Mouse (Mus musculus): ENCODE measurements around the gene Ushbp1. TPM values are rescaled to one million over a fixed set of nuclear protein-coding genes. Genes with fewer than 3 reads are reported as not detected.

Ushbp1 gene
- total RNA-seq, 2 experiments from 2014 or later = 4.9 to 5.0 TPM

DNA sequence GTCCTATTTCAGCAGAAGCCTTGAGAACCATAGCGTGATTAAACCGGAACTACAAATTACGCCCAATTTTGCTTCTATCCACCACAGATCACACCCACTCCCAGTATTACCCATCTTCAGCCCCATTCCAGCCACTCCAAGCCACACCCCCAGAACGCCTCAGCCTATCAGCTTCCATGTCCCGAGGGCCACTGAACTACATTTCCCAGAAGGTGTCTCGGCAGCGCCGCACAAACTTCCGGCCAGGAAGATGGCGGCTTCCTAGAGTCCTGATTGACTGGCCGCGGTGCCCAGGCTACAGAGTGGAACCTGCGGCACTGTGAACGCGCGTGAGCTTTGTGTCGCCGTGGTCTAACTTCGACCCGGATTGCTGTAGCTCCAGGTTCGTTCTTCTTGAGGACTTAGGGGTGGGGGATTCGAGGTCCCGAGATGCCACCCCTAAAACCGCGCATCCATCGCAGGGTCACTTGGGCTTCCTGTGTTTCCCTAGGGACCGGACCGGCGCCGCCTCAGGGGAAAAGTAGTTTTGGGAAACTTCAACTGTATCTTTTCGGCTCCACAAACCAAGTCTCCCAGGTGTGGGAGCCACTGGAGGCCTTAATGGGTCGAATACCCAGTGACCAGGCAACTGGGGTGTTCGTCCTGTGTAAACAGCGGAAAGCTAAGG lies 1.2 kb upstream of the Ushbp1 start, which contains the start of gene Babam1:
Babam1 (plus strand) TSS at position 223 of the 667 bp plus-strand sequence.
- intact Hi-C loops (cut with DNase I) = loop anchor here (2.0 kb wide), 1 partner anchor 26 kb away; the partner anchor contains the start of gene Ocel1
- DNase-seq (ENCODE audit: low spot score in 2 of 2) = peak; percentile 93 to 98

DNA sequence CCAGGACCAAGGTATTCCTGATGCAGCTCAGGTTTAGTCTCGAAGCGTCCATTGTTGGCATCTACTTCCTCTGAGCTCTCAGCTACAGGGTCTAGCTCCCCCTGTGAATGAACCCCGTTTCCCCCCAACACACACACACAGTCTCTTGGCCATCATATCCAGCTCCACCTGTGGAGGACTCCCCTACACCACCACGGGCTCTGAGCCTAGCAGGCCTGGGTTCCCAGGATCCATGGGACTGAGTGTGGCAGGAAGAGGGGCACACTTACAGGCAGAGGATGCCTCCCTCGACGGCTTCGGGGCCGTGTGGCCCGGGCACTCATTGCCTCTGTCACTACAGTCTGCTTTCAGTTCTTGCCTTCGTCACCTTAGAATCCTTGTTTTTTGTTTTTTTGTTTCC lies 531 bp downstream of the Ushbp1 start:
- intact Hi-C loops (cut with DNase I) = no loop called here
- DNase-seq (ENCODE audit: low spot score in 2 of 2) = no peak

DNA sequence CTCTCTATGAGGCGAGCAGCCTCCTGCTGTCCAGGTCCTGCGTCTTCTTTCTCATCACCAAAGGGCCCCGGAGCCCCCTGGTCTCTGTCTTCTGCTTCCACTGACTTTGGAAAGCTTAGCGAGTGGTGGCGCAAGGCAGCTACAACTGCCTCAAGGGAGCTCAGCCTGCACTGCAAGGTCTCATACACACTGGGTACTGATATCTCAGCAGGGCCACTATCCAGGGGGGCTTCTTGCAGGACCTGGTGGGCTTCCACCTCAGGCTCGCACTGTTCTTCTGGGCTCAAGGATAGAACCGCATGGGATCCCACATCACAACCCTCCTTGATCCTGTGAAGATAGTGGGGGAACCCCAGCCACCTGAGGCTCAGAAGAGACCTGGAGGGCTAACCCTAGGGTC lies 1.1 kb downstream of the Ushbp1 start:
- DNase-seq (ENCODE audit: low spot score in 2 of 2) = no peak
- intact Hi-C loops (cut with DNase I) = no loop called here

DNA sequence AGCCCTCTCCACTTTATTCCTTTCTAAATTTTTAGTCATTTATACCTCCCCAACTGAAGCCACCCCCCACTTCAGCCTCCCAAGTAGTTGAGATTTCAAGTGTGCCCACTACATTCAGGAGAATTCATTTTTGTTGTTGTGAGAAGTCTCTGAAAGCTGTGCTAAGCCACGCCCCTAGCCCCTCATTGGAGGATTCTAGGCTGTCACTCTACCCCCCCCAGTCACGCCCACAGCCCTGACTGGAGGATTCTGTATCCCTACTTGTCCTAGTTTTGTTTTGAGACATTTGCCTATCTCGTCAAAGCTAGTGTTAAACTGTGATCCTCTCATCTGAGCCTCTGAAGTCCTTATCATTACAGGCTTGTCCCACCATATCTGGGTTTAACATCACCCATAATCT lies 2.7 kb downstream of the Ushbp1 start:
- no peak for DNase-seq (ENCODE audit: low spot score in 2 of 2)

DNA sequence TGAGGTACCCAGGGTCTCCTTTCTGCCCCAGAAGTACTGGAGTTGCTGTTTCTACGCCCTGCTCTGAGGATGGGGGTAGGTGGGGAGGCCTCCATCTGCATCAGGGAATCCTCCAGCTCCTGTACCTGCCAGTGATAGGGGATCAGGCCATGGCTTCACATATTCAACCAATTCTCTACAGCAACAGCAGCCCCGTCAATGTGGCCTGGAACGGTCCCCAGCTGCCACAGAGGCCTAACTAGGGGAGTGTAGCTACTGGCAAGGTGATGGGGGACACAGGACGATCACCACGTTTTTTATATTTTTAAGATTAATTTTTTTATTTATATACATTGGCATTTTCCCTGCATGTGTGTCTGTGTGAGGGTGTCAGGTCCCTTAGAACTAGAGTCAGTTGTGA lies 3.2 kb downstream of the Ushbp1 start:
- intact Hi-C loops (cut with DNase I) = no loop called here
- no peak for DNase-seq (ENCODE audit: low spot score in 2 of 2)

More for the DNA sequence above, 2.7 kb downstream of the Ushbp1 start:
- intact Hi-C loops (cut with DNase I) = no loop called here

DNA sequence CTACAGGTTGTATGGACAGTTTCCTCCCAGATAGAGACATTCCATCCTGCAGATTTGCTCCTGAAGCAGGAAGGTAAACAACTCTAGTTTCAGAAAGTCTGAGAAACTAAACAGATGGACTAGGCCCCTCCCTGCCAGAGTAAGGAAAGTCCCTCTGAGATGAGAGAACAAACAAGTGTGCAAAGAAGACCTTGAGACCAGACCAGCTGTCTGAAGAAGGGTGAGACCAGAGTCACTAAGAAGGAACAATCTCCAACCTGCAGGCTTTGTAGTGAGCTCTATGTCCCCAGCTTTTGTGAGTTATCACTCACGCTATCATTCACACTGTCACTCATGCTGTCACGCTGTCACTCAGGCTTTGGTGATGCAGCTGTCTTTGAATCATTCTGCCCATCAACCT lies 3.9 kb downstream of the Ushbp1 start:
- no peak for DNase-seq (ENCODE audit: low spot score in 2 of 2)
- intact Hi-C loops (cut with DNase I) = no loop called here

DNA sequence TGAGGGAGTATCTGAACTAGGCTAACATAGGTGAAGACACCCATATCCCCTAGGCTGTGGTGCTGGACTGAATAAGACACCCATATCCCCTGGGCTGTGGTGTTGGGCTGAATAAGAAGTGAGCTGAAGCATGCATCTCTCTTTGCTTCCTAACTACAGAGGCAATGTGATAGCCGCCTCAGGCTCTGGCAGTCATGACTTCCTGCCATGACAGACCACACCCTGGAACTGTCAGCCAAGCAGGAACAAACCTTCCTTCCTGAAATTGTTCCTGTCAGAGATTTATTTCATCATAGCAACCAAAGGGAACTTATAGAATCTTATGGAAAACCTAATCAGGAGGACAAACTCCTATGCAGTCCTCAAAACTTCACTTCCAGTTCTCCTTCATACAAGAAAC lies 7.3 kb downstream of the Ushbp1 start:
- intact Hi-C loops (cut with DNase I) = no loop called here

DNA sequence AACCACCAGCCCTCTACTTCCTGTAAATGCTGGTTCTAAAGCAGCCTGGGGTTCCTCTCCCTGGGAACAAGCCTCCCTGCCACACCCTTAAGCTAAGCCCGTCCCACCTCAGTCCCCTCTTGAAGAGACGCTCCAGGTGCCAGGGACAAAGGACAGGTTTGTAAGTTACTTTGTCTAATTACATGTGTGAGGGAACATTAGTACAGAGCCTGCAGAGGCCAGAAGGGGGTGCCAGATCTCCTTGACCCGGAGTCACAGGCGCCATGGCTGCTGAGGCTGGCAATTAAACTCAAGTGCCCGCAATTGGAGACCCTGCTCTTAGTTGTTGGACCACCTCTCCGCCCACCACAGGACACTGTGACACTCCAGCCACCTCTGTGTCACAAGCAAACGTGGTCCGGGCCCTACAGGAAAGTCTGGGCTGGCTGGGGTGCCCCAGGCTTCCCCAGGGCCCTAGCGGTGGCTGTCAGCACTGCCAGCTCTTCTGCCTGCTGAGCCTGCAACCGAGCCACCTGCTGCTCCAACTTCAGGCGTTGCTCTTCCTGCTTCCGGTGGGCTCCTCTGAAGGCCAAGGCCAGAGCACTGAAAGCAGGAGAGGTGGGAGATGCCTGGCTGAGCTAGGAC lies 10.3 kb downstream of the Ushbp1 start:
- no peak for DNase-seq (ENCODE audit: low spot score in 2 of 2)
- intact Hi-C loops (cut with DNase I) = no loop called here

More for the DNA sequence above, 7.3 kb downstream of the Ushbp1 start:
- DNase-seq (ENCODE audit: low spot score in 2 of 2) = no peak

DNA sequence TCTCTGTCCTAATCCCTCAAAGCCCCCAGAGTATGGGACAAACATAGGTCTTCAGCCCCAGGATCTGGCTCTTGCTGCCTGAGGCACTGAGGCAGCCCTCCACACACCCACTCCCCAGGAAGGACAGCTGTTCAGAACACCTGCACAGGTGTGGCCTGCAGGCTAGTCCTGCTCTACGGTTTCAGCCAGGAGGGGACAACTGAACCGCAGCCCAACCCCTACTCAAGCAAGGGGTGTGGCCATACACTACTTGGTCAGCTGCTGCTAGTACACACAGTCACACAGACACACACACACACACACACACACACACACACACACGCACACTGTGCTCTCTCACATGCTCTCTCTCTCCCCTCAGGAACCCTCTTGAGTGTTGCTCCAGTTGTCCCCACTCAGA lies 11.7 kb downstream of the Ushbp1 start:
- intact Hi-C loops (cut with DNase I) = loop anchor here (5.0 kb wide), 1 partner anchor 78 kb away; the partner anchor contains the start of genes Abhd8 and Mrpl34
- no peak for DNase-seq (ENCODE audit: low spot score in 2 of 2)

DNA sequence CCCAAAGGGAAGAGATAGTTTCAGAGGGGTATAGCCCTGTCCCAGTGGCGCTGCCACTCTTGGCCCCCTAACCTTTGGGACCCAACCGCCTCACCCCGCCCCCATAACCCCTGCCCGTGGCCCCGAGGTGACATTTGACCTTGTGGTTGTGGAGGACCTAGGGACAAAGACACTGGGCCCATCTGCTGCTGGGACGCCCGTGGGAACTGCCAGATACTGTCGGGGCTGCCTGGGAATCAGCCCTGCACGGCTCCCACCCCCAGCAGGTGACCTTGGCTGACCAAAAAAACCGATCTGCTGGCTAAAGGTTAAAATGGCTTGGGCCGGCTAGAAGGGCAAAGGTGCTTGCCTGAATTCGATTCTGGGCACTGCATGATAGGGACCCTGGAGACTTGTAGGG lies 12.2 kb downstream of the Ushbp1 start:
- intact Hi-C loops (cut with DNase I) = loop anchor here (5.0 kb wide), 1 partner anchor 79 kb away; the partner anchor contains the start of genes Abhd8 and Mrpl34
- DNase-seq (ENCODE audit: low spot score in 2 of 2) = no peak

DNA sequence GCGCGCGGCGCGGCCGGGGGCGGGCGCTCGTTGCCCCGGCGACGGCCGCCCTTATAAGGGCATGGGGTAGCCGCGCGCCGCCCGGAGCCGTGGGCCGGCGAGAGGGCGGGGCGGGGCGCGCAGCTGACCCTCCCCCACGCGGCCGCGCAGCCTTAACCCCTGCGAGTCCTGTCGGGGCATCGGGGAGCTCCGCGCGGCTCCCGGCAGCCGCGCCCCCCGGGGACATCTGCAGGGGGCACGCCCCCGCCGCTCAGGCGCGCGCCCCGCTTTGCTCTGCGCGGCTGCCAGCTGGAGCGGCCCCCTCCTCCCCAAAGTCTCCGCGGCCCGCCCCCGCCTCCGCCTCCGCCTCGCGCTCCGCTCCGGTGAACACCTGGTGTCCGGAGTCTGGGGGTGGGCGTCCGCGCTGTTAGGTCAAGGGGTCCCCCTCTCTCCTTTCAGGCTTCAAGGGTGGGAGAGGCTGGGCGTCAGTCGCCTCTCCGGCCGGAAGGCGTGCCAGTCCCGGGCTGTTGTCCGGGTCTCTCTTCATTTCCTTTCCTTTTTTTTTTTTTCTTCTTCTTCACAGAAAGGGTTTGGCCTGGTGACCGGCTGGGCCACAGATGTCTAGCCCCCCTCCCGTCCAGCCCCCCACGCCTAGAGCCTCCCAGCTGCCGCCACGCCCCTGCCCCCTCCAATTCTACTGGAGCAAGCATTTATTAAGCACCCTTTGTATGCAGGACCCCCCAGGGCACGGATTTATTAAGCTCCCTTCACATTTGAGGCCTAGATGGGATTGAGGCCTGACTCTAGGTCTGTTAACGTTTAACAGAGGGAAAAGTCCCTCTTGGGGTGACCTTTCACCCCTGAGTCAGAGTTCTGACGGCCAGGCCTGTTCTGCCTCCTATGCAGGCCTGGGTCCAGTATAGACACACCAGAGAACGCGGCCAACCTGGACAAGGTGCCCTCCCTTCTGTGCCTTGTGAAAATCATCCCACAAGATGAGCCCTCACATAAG lies 13.3 kb downstream of the Ushbp1 start:
- intact Hi-C loops (cut with DNase I) = loop anchor here (5.0 kb wide), 1 partner anchor 80 kb away; the partner anchor contains the start of genes Abhd8 and Mrpl34
- peak; percentile 71 to 79 for DNase-seq (ENCODE audit: low spot score in 2 of 2)

DNA sequence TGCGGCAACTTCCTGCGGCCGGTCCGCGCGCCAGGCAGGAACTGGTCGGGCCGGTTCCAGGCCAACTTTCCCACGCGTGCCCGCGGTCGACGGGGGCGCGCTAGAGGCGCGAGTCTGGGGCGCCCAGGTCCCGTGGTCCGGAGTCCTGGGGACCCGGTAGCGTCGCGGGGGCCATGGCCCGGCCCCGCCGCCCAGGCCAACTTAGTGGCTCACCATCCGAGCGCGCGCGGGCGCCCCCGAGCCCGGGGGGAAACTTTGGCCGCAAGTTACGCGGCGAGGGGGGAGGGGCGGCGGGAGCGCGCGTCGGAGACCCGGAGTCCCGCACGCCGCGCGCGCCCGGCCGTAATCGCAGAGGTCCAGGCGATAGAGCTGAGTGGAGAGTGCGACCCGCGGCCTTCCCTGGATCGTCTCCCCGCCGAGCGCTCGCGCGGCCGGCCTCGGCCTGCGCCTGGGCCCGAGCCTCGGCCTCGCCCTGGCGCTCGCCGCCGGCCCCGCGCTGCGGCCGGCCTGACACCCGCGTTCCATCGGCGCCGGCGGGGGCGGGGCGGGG lies 14.1 kb downstream of the Ushbp1 start, which contains the start of gene Nr2f6:
Nr2f6 (minus strand) TSS at position 540 of the 550 bp plus-strand sequence.
- peak in 1 of 2 experiments; percentile 64 for DNase-seq (ENCODE audit: low spot score in 2 of 2)
- intact Hi-C loops (cut with DNase I) = loop anchor here (5.0 kb wide), 1 partner anchor 81 kb away; the partner anchor contains the start of genes Abhd8 and Mrpl34

DNA sequence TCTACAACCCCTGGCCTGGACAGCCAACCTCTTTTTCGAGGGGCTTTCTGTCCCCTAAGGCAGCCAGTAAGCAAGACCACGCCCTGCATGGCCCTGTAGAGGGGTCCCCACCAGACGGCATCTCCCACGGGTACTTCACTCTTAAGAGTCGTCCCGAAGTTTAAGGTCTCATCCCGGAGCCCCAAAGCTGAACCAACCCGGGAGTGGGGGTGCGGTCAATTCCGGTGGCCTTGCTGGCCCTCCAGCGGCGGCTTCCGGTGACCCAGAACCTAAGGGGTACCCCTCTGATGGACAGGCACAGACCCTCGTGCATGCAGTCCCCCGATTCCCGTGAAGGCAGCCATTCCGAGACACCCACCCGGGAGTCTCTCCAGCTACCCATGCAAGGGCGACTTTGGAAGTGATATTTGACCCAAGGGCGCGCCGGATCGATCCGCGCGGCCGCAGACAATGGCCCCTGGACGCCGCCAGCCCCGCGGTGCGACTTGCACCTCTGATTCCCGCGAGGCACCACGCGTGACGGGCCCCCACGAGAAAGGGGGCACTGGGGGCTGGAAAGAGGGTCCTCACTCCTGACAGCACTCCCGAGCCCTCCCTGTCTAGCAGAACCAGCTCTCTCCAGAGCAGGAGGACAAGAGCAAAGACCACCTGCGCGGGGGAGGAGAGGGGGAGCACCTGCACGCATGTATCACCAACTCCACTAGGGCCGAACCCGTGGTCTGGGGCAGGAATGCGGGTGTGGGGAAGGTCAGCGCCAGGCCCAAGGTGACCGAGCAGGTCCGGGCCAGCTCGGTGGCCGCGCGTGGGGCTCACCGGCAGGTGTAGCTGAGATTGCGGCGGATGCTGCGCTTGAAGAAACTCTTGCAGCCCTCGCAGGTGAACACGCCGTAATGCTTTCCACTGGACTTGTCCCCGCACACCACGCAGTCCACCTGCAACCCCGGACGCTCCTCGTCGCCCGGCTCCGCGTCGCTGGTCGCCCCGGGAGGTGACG lies 15.1 kb downstream of the Ushbp1 start:
- DNase-seq (ENCODE audit: low spot score in 2 of 2) = no peak
- intact Hi-C loops (cut with DNase I) = loop anchor here (5.0 kb wide), 1 partner anchor 82 kb away; the partner anchor contains the start of genes Abhd8 and Mrpl34

DNA sequence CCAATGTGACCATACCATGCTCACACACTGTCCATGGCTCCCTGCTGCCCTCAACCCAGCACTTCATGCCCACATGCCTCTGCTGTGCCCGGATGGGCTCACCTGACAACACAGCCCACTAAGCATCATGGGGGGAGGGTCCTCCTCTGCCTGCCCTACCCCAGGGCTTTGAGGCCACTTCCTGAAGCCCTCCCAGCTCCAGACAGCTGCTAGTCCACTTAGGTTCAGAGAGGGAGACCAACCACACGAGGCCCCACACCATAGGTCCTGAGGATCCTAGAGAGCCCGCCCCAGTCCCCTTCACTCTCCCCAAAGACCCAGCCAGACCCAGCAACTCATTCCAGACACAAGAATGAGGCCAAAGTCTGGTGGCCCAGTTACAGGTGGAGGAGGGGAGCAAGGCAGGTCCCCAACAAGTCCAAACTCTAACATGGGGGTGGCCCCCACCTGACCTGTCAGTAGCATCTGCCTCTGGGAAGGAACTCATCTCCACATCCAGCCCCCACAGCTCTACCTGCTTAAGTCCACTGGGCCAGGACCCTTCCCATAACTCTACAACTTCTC lies 16.0 kb downstream of the Ushbp1 start:
- DNase-seq (ENCODE audit: low spot score in 2 of 2) = no peak
- intact Hi-C loops (cut with DNase I) = loop anchor here (5.0 kb wide), 1 partner anchor 83 kb away; the partner anchor contains the start of genes Abhd8 and Mrpl34

DNA sequence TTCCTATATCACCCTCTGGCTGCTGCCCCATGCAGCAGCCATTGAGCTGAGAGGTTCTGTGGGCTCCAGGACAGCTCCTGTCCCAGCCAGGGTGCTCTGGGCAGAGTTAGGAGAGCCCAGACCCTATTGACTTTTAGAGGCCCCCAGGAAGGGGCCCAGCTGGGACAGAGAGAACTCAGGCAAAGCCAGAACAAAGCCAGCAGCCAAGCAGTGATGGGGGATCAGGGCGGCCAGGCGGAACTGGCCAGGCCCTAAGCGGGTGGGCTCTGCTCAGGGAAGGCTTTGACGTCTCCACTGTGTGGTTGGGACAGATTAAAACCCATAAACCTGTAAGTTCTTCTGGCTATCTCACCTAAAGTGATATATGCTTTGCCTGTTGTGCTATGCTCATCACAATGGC lies 16.6 kb downstream of the Ushbp1 start:
- intact Hi-C loops (cut with DNase I) = no loop called here
- DNase-seq (ENCODE audit: low spot score in 2 of 2) = no peak

DNA sequence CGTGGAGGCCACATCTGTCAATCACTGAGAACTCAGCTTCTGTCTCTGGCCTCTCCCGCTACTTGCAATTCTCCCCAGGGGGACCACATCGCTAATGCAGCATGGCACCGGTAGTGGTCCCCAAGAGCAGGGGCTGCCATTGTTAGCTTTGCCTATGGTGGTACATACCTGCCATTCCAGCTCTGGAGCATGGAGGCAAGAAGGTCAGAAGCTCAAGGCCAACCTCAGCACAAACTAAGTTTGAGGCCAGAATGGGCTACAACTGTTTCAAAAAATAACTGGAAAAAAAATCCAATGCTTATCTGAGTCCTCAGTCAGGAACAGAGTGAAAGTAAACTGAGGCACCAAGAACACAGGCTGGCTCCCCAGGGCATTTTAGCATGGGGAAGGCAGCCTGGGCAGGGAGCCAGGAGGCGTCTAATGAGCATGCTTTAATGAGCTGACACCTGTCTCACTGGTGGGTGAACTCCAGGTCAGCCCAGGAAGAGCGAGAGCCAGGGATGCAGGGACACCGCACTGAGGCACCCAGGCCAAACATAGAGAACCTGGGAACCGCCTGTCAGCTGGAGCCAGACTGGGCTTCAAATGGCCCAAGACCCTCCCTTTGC lies 19.1 kb downstream of the Ushbp1 start:
- no peak for DNase-seq (ENCODE audit: low spot score in 2 of 2)
- intact Hi-C loops (cut with DNase I) = no loop called here
